Mouse (Mus musculus) heart, embryonic 13.5 days (tissue): ENCODE data around the gene Apeh. TPM values are rescaled to one million over a fixed set of nuclear protein-coding genes. Genes with fewer than 3 reads are reported as not detected.

Source experiments
- ATAC-seq: fragments of 200-750 bp; cut with Nextera tagmentation; 2 replicates; pipeline ENCODE4 v1.8.0; 2017; ENCODE audit warnings: moderate TSS enrichment; ENCODE audit not compliant: insufficient number of reproducible peaks, low FRiP score, low TSS enrichment; ENCODE audit errors: extremely low read depth
- H3K27ac ChIP-seq: fragments of 300-500 bp; sonication (generic); replicated peaks from 2 replicates; pipeline ENCODE4 v1.5.1; 2015; ENCODE audit warnings: moderate library complexity, mild to moderate bottlenecking, inconsistent platforms
- H3K27me3 ChIP-seq: fragments of 300-500 bp; sonication (generic); replicated peaks from 2 replicates; pipeline ENCODE4 v1.6.1; 2015; ENCODE audit warnings: mild to moderate bottlenecking, inconsistent platforms
- H3K36me3 ChIP-seq: fragments of 300-500 bp; sonication (generic); 2 replicates; pipeline ENCODE4 v1.6.1; 2015; ENCODE audit warnings: mild to moderate bottlenecking, inconsistent platforms
- H3K4me1 ChIP-seq: fragments of 300-500 bp; sonication (generic); 2 replicates; pipeline ENCODE4 v1.6.1; 2015; ENCODE audit warnings: inconsistent platforms
- H3K4me2 ChIP-seq: fragments of 300-500 bp; sonication (generic); 2 replicates; pipeline ENCODE4 v1.6.1; 2015; ENCODE audit warnings: inconsistent platforms, mild to moderate bottlenecking, moderate library complexity
- H3K4me3 ChIP-seq: fragments of 300-500 bp; sonication (generic); 2 replicates; pipeline ENCODE4 v1.5.1; 2015; ENCODE audit warnings: moderate library complexity, mild to moderate bottlenecking, inconsistent platforms
- H3K9ac ChIP-seq: fragments of 300-500 bp; sonication (generic); 2 replicates; pipeline ENCODE4 v1.6.1; 2015; ENCODE audit warnings: inconsistent platforms, mild to moderate bottlenecking, moderate library complexity
- H3K9me3 ChIP-seq: fragments of 300-500 bp; sonication (generic); 2 replicates; pipeline ENCODE4 v1.6.1; 2016; ENCODE audit warnings: inconsistent platforms
- WGBS: fragments of 180-500 bp; shearing (Covaris S2); methylation state at CpG from one replicate; pipeline ENCODE4 v1.1.7; 2015; ENCODE audit warnings: mixed read lengths; 5-methylcytosine and 5-hydroxymethylcytosine counted together
- polyA plus RNA-seq: library from polyadenylated mRNA; unstranded; fragments of >200 nt; fragmentation: Nextera tagmentation; extraction: Ambion mirVana; gene quantifications from 2 replicates; pipeline ENCODE4 v1.2.1, GENCODE M21; 2015

Gene Apeh
- polyA plus RNA-seq, 1 experiment from 2014 or later = 51.3 TPM

DNA sequence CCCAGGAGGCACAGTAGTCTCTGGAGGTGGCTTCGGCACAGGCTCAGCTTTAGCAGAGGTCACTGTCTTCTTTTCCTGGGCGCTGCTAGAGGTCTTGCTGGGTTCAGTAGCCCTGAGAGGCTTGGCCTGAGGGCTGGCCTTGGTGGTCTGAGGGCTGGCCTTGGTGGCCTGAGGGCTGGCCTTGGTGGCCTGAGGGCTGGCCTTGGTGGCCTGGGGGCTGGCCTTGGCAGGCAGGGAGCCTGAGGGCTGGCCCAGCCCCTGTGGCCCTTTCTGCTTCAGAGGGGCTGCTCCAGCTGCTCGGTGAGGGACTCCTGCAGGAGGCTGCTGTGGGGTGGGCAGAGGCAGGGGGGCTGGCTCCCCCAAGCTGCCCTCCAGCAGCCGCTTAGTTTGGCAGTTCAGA lies 22.7 kb upstream of the Apeh start:
- no peak overlapping the region for H3K4me3 ChIP-seq
- 0 out of 2 replicates have a peak overlapping the region, but pooled peaks have one; percentile 6 for H3K9ac ChIP-seq
- H3K9me3 ChIP-seq = no peaks in the 10 kb centered on the region
- peaks cover 47% of the 10 kb centered on the region for H3K27me3 ChIP-seq
- no peak for ATAC-seq
- no peak overlapping the region for H3K4me2 ChIP-seq
- H3K27ac ChIP-seq = no peak overlapping the region
- H3K36me3 ChIP-seq = no peaks in the 10 kb centered on the region
- 50% methylated on average over 4 of the region's 4 CpGs for WGBS
- peaks cover 19% of the 10 kb centered on the region for H3K4me1 ChIP-seq

- Histone ChIP-seq H3K4me1 (peaks cover 25% of the 10 kb centered on the region), H3K27me3 (peaks cover 54% of the 10 kb centered on the region), H3K36me3 (no peaks in the 10 kb centered on the region), H3K9ac (no peak overlapping the region; the same call in 1 of the 2 replicates), H3K4me3 (no peak overlapping the region), H3K9me3 (no peaks in the 10 kb centered on the region), H3K4me2 (peak overlapping the region; percentile 27; the same call in 1 of the 2 replicates), H3K27ac (no peak overlapping the region)
- WGBS = 55% methylated on average over 43 of the region's 43 CpGs
- no peak for ATAC-seq
These were observed 21.1 kb upstream of the Apeh start for GRCm38 (mm10) chr9:108115290-108116077.

- Histone ChIP-seq H3K4me3 (no peak overlapping the region), H3K27me3 (peaks cover 62% of the 10 kb centered on the region), H3K9ac (no peak overlapping the region), H3K4me2 (no peak overlapping the region), H3K9me3 (no peaks in the 10 kb centered on the region), H3K36me3 (no peaks in the 10 kb centered on the region), H3K27ac (no peak overlapping the region), H3K4me1 (peaks cover 26% of the 10 kb centered on the region)
- 92% methylated on average over 18 of the region's 18 CpGs for WGBS
- ATAC-seq = no peak
These were observed 18.4 kb upstream of the Apeh start for GRCm38 (mm10) chr9:108112719-108113340.

DNA sequence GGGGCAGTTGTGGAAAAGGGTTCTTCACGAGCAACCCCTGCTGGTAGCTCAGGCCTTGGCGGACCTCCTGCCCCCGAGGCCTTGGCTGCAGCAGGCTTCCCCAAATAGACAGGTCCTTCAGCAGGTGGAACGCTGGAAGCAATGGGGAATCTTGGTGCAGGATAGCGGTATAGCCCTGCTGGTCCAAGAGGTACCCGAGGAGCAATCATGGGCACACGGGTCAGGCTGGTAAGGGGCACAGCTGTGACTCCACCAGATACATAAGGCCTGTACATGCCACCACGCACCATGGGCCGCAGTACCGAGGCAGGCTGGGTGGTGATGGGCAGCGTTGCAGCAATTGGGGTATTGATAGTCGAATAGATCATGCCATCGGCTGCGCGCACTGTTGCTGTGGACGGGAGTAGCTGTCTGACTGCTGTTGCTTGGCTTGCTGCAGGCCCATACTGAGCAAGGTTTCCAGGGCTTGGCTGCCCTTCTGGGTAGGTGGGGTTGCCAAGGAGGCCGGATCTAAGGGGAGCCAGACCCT lies 17.3 kb upstream of the Apeh start:
- Histone ChIP-seq H3K4me3 (peak overlapping the region; percentile 48), H3K4me2 (peak overlapping the region; percentile 78), H3K27me3 (peaks cover 60% of the 10 kb centered on the region), H3K9ac (peak overlapping the region; percentile 79), H3K9me3 (no peaks in the 10 kb centered on the region), H3K36me3 (no peaks in the 10 kb centered on the region), H3K4me1 (peaks cover 26% of the 10 kb centered on the region), H3K27ac (0 out of 2 replicates have a peak overlapping the region, but pooled peaks have one; percentile 8)
- no peak for ATAC-seq
- 67% methylated on average over 17 of the region's 17 CpGs for WGBS

DNA sequence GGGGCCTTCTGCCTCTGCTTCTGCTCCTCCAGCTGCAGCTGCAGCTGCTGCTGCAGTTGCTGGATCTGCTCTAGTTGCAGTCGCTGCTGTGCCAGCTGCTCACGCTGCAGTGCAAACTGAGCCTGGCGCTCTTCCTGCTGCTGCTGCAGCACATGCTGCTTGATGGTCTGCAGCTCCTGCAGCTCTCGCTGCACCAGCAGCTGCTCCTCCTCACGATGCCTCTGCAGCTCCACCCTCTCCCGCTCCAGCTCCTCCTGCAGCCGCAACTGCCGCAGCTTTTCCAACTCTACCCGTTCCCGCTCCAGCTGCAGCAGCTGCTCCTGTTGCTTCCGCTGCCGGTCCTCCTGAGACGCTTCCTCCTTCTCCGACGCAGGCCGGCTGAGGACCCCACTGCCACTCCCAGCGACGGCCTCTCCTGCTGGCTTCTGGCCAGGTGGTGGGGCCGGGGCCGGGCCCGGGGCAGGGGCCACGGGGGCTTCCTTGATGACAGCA lies 16.7 kb upstream of the Apeh start:
- peaks cover 55% of the 10 kb centered on the region for H3K27me3 ChIP-seq
- peaks cover 26% of the 10 kb centered on the region for H3K4me1 ChIP-seq
- H3K4me3 ChIP-seq = peak overlapping the region; percentile 48
- no peaks in the 10 kb centered on the region for H3K36me3 ChIP-seq
- peak overlapping the region; percentile 79 for H3K9ac ChIP-seq
- H3K4me2 ChIP-seq = peak overlapping the region; percentile 78
- H3K9me3 ChIP-seq = no peaks in the 10 kb centered on the region
- 0 out of 2 replicates have a peak overlapping the region, but pooled peaks have one; percentile 8 for H3K27ac ChIP-seq
- ATAC-seq = no peak
- 12% methylated on average over 22 of the region's 22 CpGs for WGBS

GRCm38 (mm10) chr9:108110160-108110559 lies 15.8 kb upstream of the Apeh start:
- no peak for ATAC-seq
- Histone ChIP-seq H3K9ac (peak overlapping the region; percentile 79), H3K9me3 (no peaks in the 10 kb centered on the region), H3K27ac (no peak overlapping the region), H3K27me3 (peaks cover 55% of the 10 kb centered on the region), H3K36me3 (no peaks in the 10 kb centered on the region), H3K4me1 (peaks cover 29% of the 10 kb centered on the region), H3K4me3 (peak overlapping the region; percentile 48; the same call in 1 of the 2 replicates), H3K4me2 (peak overlapping the region; percentile 78)
- 78% methylated on average over 16 of the region's 16 CpGs for WGBS

- 91% methylated on average over 16 of the region's 16 CpGs for WGBS
- Histone ChIP-seq H3K36me3 (no peaks in the 10 kb centered on the region), H3K4me2 (no peak overlapping the region), H3K27me3 (peaks cover 37% of the 10 kb centered on the region), H3K9ac (no peak overlapping the region), H3K27ac (no peak overlapping the region), H3K9me3 (no peaks in the 10 kb centered on the region), H3K4me3 (no peak overlapping the region), H3K4me1 (peaks cover 38% of the 10 kb centered on the region)
- ATAC-seq = no peak
These were observed 13.5 kb upstream of the Apeh start for GRCm38 (mm10) chr9:108107867-108108266.

- Histone ChIP-seq H3K4me1 (peaks cover 34% of the 10 kb centered on the region), H3K36me3 (no peaks in the 10 kb centered on the region), H3K4me2 (no peak overlapping the region), H3K4me3 (no peak overlapping the region), H3K9me3 (no peaks in the 10 kb centered on the region), H3K9ac (no peak overlapping the region), H3K27ac (no peak overlapping the region), H3K27me3 (peaks cover 29% of the 10 kb centered on the region)
- ATAC-seq = no peak
- 89% methylated on average over 23 of the region's 23 CpGs for WGBS
These were observed 11.7 kb upstream of the Apeh start for GRCm38 (mm10) chr9:108106090-108106489.

DNA sequence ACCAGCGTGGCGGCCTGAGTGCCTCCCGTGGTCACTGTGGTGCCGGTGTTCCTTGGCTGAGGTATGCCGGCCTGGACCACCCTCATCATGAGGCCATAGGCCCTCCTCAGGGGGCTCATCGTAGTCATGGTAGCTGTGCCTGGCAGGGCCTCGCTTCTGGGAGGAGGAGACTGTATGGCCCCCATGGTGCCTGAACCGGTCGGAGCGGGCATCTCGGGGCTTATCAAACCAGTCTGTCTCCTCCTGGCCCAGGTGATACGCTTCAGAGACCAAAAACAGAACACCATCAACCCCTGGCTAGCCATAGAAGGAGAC lies 11.1 kb upstream of the Apeh start:
- H3K36me3 ChIP-seq = no peaks in the 10 kb centered on the region
- no peak for ATAC-seq
- H3K9ac ChIP-seq = peak overlapping the region; percentile 69; the same call in 1 of the 2 replicates
- no peak overlapping the region for H3K4me3 ChIP-seq
- no peaks in the 10 kb centered on the region for H3K9me3 ChIP-seq
- H3K27me3 ChIP-seq = peaks cover 24% of the 10 kb centered on the region
- WGBS = 79% methylated on average over 12 of the region's 12 CpGs
- no peak overlapping the region for H3K4me2 ChIP-seq
- H3K27ac ChIP-seq = no peak overlapping the region
- H3K4me1 ChIP-seq = peaks cover 28% of the 10 kb centered on the region

- Histone ChIP-seq H3K9me3 (no peaks in the 10 kb centered on the region), H3K9ac (peak overlapping the region; percentile 69), H3K36me3 (no peaks in the 10 kb centered on the region), H3K4me3 (peak overlapping the region; percentile 8; the same call in 1 of the 2 replicates), H3K27me3 (peaks cover 18% of the 10 kb centered on the region), H3K27ac (no peak overlapping the region), H3K4me2 (peak overlapping the region; percentile 44), H3K4me1 (peaks cover 23% of the 10 kb centered on the region)
- WGBS = 42% methylated on average over 30 of the region's 31 CpGs
- peak; percentile 1; the same call in 1 of the 2 replicates for ATAC-seq
These were observed 10.6 kb upstream of the Apeh start for GRCm38 (mm10) chr9:108104766-108105548.

GRCm38 (mm10) chr9:108099619-108100018 lies 5.2 kb upstream of the Apeh start:
- H3K4me2 ChIP-seq = no peak overlapping the region
- no peaks in the 10 kb centered on the region for H3K27me3 ChIP-seq
- WGBS = 86% methylated on average over 8 of the region's 8 CpGs
- no peak overlapping the region for H3K9ac ChIP-seq
- H3K4me3 ChIP-seq = no peak overlapping the region
- H3K9me3 ChIP-seq = no peaks in the 10 kb centered on the region
- no peak for ATAC-seq
- no peaks in the 10 kb centered on the region for H3K36me3 ChIP-seq
- no peak overlapping the region for H3K27ac ChIP-seq
- H3K4me1 ChIP-seq = peaks cover 41% of the 10 kb centered on the region
